ENCODE assay signal across 9 mouse cellular contexts in genomic region chrX:106603386-106603785, GRCm38 (mm10). TPM values are rescaled to one million over a fixed set of nuclear protein-coding genes. Genes with fewer than 3 reads are reported as not detected.
DNase-seq lines count a peak whose midpoint lies in the region; ATAC-seq lines count a peak whose summit lies in the region.
"Had no signal": no experiment of that assay in that cellular context is flagged by ENCODE, and none has a peak within 500 bp of the region (broad histone marks: within the 10 kb centered on the region; RNA-seq: fewer than 3 reads in every experiment).

Gene Cysltr1, minus strand, starts transcription at chrX:106603679.

- no peaks in the 10 kb centered on the region for H3K9me3 ChIP-seq in intestine, embryonic 15.5 days

- WGBS in intestine, embryonic 15.5 days, result 22% methylated on average over 6 of the region's 6 CpGs

- no peak within 1 kb of the TSS for H3K4me3 ChIP-seq in intestine, embryonic 15.5 days (replicated peaks)
- H3K4me3 ChIP-seq: myocyte had no signal

- no peaks in the 10 kb centered on the region for H3K36me3 ChIP-seq in intestine, embryonic 15.5 days

- peak; percentile 1 for DNase-seq in spleen, postnatal 36 days (ENCODE audit: low spot score in 2 of 2)
- DNase-seq in spleen, adult 12 weeks (ENCODE audit: low spot score), result no peak
- peak; percentile 5 for DNase-seq in lung, postnatal 10 days
- DNase-seq in telencephalon, adult 2 months (ENCODE audit: low read depth, low spot score), result peak; percentile 6
- DNase-seq in cerebellum, adult 18-20 months, result no peak
- no peak for DNase-seq in ovary, postnatal 36 days (ENCODE audit: low spot score)

- H3K27ac ChIP-seq in intestine, embryonic 15.5 days, result no peak within 1 kb of the TSS

- H3K9ac ChIP-seq in intestine, embryonic 15.5 days, result no peak within 1 kb of the TSS

- no peaks in the 10 kb centered on the region for H3K27me3 ChIP-seq in intestine, embryonic 15.5 days (replicated peaks)

- peak within 1 kb of the TSS; percentile 43 for H3K4me2 ChIP-seq in intestine, embryonic 15.5 days (replicated peaks)

- peak; percentile 95 for ATAC-seq in granulocyte monocyte progenitor cell, adult 5-6 weeks (replicated peaks; ENCODE audit: poor library complexity, severe bottlenecking)
- ATAC-seq in intestine, embryonic 15.5 days, result peak; percentile 67

- H3K4me1 ChIP-seq in intestine, embryonic 15.5 days (replicated peaks), result no peaks in the 10 kb centered on the region

RNA-seq across cellular contexts. Expression of gene Cysltr1, which starts in this region (rescaled TPM):
- 1.8 and 2.2 TPM in 2 replicates for total RNA-seq in granulocyte monocyte progenitor cell, adult 5-6 weeks (2014; fragmentation: Nextera tagmentation)
- 2.6 and 2.8 TPM in 2 replicates for total RNA-seq in granulocyte monocyte progenitor cell, adult 5-6 weeks (2017)
- 2.6 and 3.3 TPM in 2 replicates for polyA plus RNA-seq in intestine, embryonic 15.5 days (2015; fragmentation: Nextera tagmentation; extraction: Ambion mirVana)
- polyA plus RNA-seq: myocyte had no signal

Comparison
In these comparisons a context has a peak if more than half of its experiments do, and no peak if none do; other contexts are left out.
1. DNase-seq: peak in spleen, postnatal 36 days (2 of 2), lung, postnatal 10 days (single experiment) and telencephalon, adult 2 months (single experiment); none in spleen, adult 12 weeks (single experiment), cerebellum, adult 18-20 months (0 of 2) and ovary, postnatal 36 days (single experiment).